Mouse (Mus musculus) gastrocnemius, postnatal 14 days (tissue): ENCODE measurements at regions not wholly inside any gene's neighbourhood (a gene's known extent, or its start where the extent isn't known, plus 50 kb on each side); places are given as distances from the start of the nearest gene placed in this dataset.
"Not testable (repeated sequence)": the region's sequence is repeated elsewhere in the genome, so short reads cannot be mapped to it uniquely, and the experiment has no call there.

Experiments used
- DNase-seq: peaks from one replicate; pipeline ENCODE4 v3.0.0; 2021; ENCODE audit warnings: mixed read lengths
- intact Hi-C: fragments of 180-260 bp; cut with DNase I; formaldehyde crosslinking; loops from one replicate; pipeline ENCODE4 v1.15.1; 2025; ENCODE audit warnings: low total_unique reads

GRCm38 (mm10) chr12:115258744-115259143, 788.8 kb upstream of the Zfp386 start:
- no peak for DNase-seq
- intact Hi-C loops, result no loop called here

- DNase-seq, intact Hi-C loops: not testable (repeated sequence)
Measured at GRCm38 (mm10) chr12:115262431-115262830, 785.1 kb upstream of the Zfp386 start.

DNA sequence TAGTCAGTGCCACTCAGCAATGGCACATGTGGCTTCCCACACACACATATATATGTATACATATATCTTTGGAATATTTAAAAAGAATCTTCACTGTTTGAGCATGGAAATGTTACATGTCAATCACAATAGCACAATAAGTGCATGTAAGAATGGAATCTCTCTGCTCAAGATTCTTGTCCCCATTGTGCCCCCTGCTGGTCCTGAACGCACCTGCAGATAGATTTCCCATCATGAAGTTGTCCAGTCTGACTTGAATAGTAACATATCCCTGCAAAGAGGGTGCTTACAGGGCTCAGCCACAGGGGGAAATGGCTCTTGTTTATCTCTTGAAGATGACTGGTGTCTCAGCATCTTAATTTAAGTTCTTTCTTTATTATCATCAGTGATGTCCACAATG, 770.8 kb upstream of the Zfp386 start:
- DNase-seq, intact Hi-C loops: not testable (repeated sequence)

DNA sequence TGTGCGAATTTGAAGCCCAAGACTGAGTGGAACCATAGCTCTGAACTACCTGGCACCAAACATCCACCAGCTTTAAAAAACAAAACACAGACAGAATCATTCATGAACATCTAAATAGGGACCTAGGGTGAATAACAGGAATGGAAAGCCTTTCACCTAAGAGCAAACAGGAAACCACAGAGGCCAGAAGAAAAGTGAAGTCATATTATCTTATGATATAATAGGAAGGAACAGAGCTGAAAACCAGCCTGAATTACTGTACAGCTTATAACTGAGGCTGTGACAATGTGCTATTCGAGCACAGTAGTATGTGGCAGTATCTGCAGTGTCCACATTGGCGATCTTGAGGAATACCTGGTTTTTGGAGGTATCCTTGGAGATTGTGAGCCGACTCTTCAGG, 753.8 kb upstream of the Zfp386 start:
- DNase-seq, intact Hi-C loops: not testable (repeated sequence)

DNA sequence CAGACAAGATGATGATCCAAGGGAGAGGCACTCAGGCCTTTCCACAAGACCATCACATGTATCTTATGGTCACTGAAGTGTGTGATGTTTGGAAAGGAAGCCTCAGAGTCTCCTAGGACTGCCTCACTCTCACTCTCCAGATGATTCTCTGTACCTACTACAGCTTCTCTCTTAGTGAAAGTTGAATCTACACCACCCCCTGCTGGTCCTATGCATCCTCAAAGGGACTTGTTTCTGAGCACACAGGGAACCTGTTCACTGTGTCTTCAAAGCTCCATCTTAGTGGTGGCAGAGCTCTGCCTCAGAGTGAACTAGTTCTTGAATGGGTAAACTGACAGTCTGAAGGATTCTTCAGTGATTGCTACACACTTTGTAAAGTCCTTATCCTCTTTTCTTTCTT, 749.5 kb upstream of the Zfp386 start:
- intact Hi-C loops, result not testable (repeated sequence)

GRCm38 (mm10) chr12:115311956-115312355, 735.6 kb upstream of the Zfp386 start:
- no peak for DNase-seq
- intact Hi-C loops, result no loop called here

More for the DNA sequence above, 749.5 kb upstream of the Zfp386 start:
- DNase-seq, result not testable (repeated sequence)

GRCm38 (mm10) chr12:115312604-115313003, 734.9 kb upstream of the Zfp386 start:
- intact Hi-C loops, result not testable (repeated sequence)

DNA sequence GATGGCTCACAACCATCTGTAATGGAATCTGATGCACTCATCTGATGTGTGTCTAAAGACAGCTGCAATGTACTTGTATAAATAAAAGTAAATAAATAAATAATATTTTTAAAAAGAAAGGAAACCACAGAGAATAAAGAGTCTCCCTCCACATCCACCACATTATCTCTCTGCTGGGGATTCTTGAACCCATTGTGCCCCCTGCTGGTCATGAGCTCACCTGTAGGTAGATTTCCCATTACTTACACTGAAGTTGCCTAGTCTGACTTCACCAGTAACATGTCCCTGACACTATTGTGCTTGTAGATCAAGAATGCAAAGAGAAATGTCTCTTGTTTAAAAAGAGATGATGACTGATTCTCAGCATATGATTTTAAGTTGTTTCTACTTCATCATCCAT, 726.9 kb upstream of the Zfp386 start:
- DNase-seq, intact Hi-C loops: not testable (repeated sequence)

More at GRCm38 (mm10) chr12:115312604-115313003, 734.9 kb upstream of the Zfp386 start:
- DNase-seq, result not testable (repeated sequence)

- intact Hi-C loops, result no loop called here
- no peak for DNase-seq
Measured at GRCm38 (mm10) chr12:115328439-115328838, 719.1 kb upstream of the Zfp386 start.

- DNase-seq, intact Hi-C loops: not testable (repeated sequence)
Measured at GRCm38 (mm10) chr12:115334770-115335169, 712.8 kb upstream of the Zfp386 start.

- DNase-seq, result no peak
- intact Hi-C loops, result no loop called here
Measured at GRCm38 (mm10) chr12:115336594-115336993, 710.9 kb upstream of the Zfp386 start.

DNA sequence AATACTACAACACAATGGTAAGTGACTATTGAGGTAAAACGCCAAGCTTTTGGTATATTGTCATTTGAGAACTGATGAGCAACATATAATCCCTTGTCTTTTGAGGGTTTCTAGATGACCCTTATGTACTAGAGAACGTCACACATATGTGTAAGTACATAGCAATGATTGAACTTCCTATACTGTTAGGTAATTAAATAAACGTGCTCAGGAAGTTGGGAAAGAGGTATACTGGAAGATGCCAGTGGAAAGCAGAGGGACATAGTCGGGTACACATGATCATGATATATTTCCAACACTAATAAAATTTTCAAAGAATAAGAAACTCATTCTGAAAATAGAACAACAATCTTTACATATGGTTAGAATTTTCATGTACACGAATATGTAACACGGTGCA, 701.4 kb upstream of the Zfp386 start:
- DNase-seq, intact Hi-C loops: not testable (repeated sequence)

DNA sequence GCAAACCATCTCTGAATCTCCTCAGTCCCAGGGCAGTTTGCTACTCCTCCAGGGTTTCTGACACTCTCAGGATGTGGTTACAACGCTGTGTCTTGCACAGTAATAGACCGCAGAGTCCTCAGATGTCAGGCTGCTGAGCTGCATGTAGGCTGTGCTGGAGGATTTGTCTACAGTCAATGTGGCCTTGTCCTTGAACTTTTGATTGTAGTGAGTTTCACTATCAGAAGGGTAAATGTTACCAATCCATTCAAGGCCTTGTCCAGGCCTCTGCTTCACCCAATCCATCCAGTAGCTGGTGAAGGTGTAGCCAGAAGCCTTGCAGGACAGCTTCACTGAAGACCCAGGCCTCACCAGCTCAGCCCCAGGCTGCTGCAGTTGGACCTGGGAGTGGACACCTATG, 688.5 kb upstream of the Zfp386 start:
- DNase-seq, intact Hi-C loops: not testable (repeated sequence)

DNA sequence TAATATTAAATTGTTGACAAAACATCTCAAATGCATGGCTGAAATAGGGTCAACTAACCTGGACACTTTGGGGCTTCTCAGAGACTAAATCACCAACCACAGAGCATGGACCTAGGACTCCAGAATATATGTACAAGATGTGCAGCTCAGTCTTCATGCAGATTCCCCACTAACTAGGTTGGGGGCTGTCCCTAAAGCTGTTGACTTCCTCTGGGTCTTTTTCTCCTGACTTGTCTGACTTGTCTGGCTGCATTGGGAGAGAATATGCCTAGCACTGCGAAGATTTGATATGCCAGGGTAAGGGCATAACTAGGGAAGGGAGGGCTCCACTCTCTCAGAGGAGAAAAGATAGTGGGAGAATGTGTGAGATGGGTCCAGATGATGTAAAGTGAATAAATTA, 681.9 kb upstream of the Zfp386 start:
- DNase-seq, intact Hi-C loops: not testable (repeated sequence)

DNA sequence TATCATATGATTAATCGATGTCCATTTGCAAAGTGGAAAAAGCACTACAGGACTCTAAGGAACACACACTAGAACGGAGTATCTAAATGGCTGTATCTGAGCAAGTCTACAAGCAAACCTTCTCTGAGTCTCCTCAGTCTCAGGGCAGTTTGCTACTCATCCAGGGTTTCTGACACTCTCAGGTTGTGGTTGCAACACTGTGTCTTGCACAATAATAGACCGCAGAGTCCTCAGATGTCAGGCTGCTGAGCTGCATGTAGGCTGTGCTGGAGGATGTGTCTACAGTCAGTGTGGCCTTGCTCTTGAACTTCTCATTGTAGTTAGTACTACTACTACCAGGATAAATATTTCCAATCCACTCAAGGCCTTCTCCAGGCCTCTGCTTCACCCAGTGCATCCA, 675.7 kb upstream of the Zfp386 start:
- intact Hi-C loops, DNase-seq: not testable (repeated sequence)

- DNase-seq, intact Hi-C loops: not testable (repeated sequence)
Measured at GRCm38 (mm10) chr12:115373056-115373455, 674.5 kb upstream of the Zfp386 start.

- intact Hi-C loops, DNase-seq: not testable (repeated sequence)
Measured at GRCm38 (mm10) chr12:115386479-115386878, 661.0 kb upstream of the Zfp386 start.

GRCm38 (mm10) chr12:115404116-115404515, 643.4 kb upstream of the Zfp386 start:
- DNase-seq, result no peak
- intact Hi-C loops, result no loop called here

DNA sequence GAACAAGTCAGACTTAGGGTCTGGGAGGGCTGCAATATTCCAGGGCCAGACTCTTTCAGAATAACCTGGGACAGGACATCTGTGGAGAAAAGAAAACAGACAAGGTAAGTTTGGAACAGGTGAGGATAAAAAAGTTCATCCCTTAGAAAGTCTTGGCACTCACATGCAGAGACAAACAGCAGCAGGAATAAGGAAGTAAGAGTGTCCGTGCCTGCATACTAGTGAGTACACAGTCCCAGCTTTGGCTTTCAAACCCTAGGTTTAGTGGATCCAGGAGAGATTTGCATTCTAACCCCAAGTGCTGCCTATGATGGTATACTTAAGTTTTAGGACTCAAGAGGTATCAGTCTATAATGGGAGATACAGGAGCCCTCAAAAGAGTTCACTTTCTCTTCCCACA, 642.9 kb upstream of the Zfp386 start:
- intact Hi-C loops, result no loop called here
- no peak for DNase-seq

DNA sequence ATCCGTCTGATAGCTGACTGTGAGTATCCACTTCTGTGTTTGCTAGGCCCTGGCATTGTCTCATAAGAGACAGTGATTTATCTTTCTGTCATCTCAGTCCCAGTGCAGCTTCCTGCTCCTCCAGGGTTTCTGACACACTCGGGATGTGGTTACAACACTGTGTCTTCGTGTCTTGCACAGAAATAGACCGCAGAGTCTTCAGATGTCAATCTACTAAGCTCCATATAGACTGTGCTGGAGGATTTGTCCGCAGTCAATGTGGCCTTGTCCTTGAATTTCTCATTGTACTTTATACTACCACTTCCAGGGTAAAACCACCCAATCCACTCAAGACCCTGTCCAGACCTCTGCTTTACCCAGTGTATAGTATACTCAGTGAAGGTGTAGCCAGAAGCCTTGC, 601.3 kb upstream of the Zfp386 start:
- DNase-seq, intact Hi-C loops: not testable (repeated sequence)

- DNase-seq, intact Hi-C loops: not testable (repeated sequence)
Measured at GRCm38 (mm10) chr12:115452626-115453025, 594.9 kb upstream of the Zfp386 start.

- DNase-seq, intact Hi-C loops: not testable (repeated sequence)
Measured at GRCm38 (mm10) chr12:115464777-115465176, 582.7 kb upstream of the Zfp386 start.
